ENCODE assay signal across 8 mouse cellular contexts in genomic region chr11:103102725-103103349, GRCm38 (mm10). TPM values are rescaled to one million over a fixed set of nuclear protein-coding genes. Genes with fewer than 3 reads are reported as not detected.
DNase-seq lines count a peak whose midpoint lies in the region; ATAC-seq lines count a peak whose summit lies in the region.

No protein-coding gene starts in this region.

- peaks cover 26% of the 10 kb centered on the region for H3K4me1 ChIP-seq in hindbrain, embryonic 15.5 days (replicated peaks)

- no peaks in the 10 kb centered on the region for H3K9me3 ChIP-seq in hindbrain, embryonic 15.5 days

- no peaks in the 10 kb centered on the region for H3K79me2 ChIP-seq in macrophage (ENCODE audit: inconsistent target)

- peaks cover 28% of the 10 kb centered on the region for H3K27me3 ChIP-seq in hindbrain, embryonic 15.5 days

- WGBS in hindbrain, embryonic 15.5 days = 2% methylated on average over 35 of the region's 35 CpGs
- WGBS in macrophage (ENCODE audit: missing documents) = under 1% methylated on average over 35 of the region's 35 CpGs

- H3K9ac ChIP-seq in hindbrain, embryonic 15.5 days = peak overlapping the region; percentile 44

- DNase-seq in R1 (ENCODE audit: low read depth, low spot score) = peak; percentile 98
- peak; percentile 99 to 100 for DNase-seq in cerebellum, postnatal 25 days
- DNase-seq in frontal cortex, postnatal 25 days (ENCODE audit: low spot score in 2 of 2) = peak; percentile 93 to 96
- peak; percentile 97 for DNase-seq in left cerebral cortex, adult 18-20 months (ENCODE audit: low spot score in 2 of 2)
- peak; percentile 96 for DNase-seq in right cerebral cortex, adult 18-20 months
- DNase-seq in urinary bladder, postnatal 10 days (ENCODE audit: low spot score) = peak; percentile 92

- peak overlapping the region; percentile 55 for H3K4me3 ChIP-seq in hindbrain, embryonic 15.5 days
- H3K4me3 ChIP-seq in macrophage (ENCODE audit: inconsistent target) = peak overlapping the region; percentile 85

- no peaks in the 10 kb centered on the region for H3K36me3 ChIP-seq in hindbrain, embryonic 15.5 days
- no peaks in the 10 kb centered on the region for H3K36me3 ChIP-seq in macrophage (ENCODE audit: inconsistent target)

- H3K4me2 ChIP-seq in hindbrain, embryonic 15.5 days = peak overlapping the region; percentile 89

- ATAC-seq in hindbrain, embryonic 15.5 days (ENCODE audit: low FRiP score, low read depth) = peak; percentile 86

- H3K27ac ChIP-seq in hindbrain, embryonic 15.5 days (replicated peaks) = no peak overlapping the region
- peak overlapping the region; percentile 12; the same call in 1 of the 2 replicates for H3K27ac ChIP-seq in macrophage

RNA-seq across cellular contexts. Expression of gene Acbd4, which starts 1.4 kb away (rescaled TPM):
- 11.1 and 13.3 TPM in 2 replicates for polyA plus RNA-seq in hindbrain, embryonic 15.5 days (2015; fragmentation: Nextera tagmentation; extraction: Ambion mirVana)
- total RNA-seq in left cerebral cortex, adult 18-20 months (2021) = 10 to 100 TPM; 85.2 to 90.4 TPM
- total RNA-seq in macrophage (2018; cell fraction: chromatin; rRNA removed) = 10 to 100 TPM in 19 of 26 experiments, 1 to 10 TPM in 7; 5.0 to 35.6 (median 19.3) TPM
- total RNA-seq in macrophage (2018; cell fraction: cytosol; rRNA removed) = 10 to 100 TPM in 21 of 26 experiments, 1 to 10 TPM in 5; 6.8 to 26.2 (median 14.3) TPM
- total RNA-seq in macrophage (2018; cell fraction: nucleus; rRNA removed) = 10 to 100 TPM in 15 of 26 experiments, 1 to 10 TPM in 11; 4.3 to 28.6 (median 11.3) TPM
- 8.8 to 14.0 TPM (median 10.0 TPM) in 3 replicates for polyA plus RNA-seq in macrophage (2018)

RNA-seq across cellular contexts. Expression of gene Plcd3, which starts 1.4 kb away (rescaled TPM):
- 3.7 and 4.4 TPM in 2 replicates for polyA plus RNA-seq in hindbrain, embryonic 15.5 days (2015; fragmentation: Nextera tagmentation; extraction: Ambion mirVana)
- 10 to 100 TPM; 20.4 to 21.7 TPM for total RNA-seq in left cerebral cortex, adult 18-20 months (2021)
- 1 to 10 TPM in 2 of 26 experiments, under 1 TPM in 12, not detected in 12; 0.24 to 2.5 (median 0.41) TPM for total RNA-seq in macrophage (2018; cell fraction: chromatin; rRNA removed)
- total RNA-seq in macrophage (2018; cell fraction: cytosol; rRNA removed) = under 1 TPM in 15 of 26 experiments, not detected in 11; 0.04 to 0.25 (median 0.09) TPM
- total RNA-seq in macrophage (2018; cell fraction: nucleus; rRNA removed) = 1 to 10 TPM in 1 of 26 experiments, under 1 TPM in 6, not detected in 19; 0.12 to 1.1 (median 0.25) TPM
- 0.07 to 0.21 TPM in 2 of 3 replicates, not detected in the other for polyA plus RNA-seq in macrophage (2018)

RNA-seq across cellular contexts. Expression of gene Hexim1, which starts 13.2 kb away (rescaled TPM):
- 3.7 and 3.9 TPM in 2 replicates for polyA plus RNA-seq in hindbrain, embryonic 15.5 days (2015; fragmentation: Nextera tagmentation; extraction: Ambion mirVana)
- 10 to 100 TPM; 42.6 to 52.8 TPM for total RNA-seq in left cerebral cortex, adult 18-20 months (2021)
- 10 to 100 TPM in 22 of 26 experiments, 1 to 10 TPM in 4; 5.4 to 44.3 (median 19.7) TPM for total RNA-seq in macrophage (2018; cell fraction: chromatin; rRNA removed)
- 10 to 100 TPM; 18.2 to 47.9 (median 36.2) TPM for total RNA-seq in macrophage (2018; cell fraction: cytosol; rRNA removed)
- total RNA-seq in macrophage (2018; cell fraction: nucleus; rRNA removed) = 10 to 100 TPM; 13.7 to 81.3 (median 44.7) TPM
- 18.5 to 31.2 TPM (median 23.4 TPM) in 3 replicates for polyA plus RNA-seq in macrophage (2018)

RNA-seq across cellular contexts. Expression of gene Hexim2, which starts 29.4 kb away (rescaled TPM):
- polyA plus RNA-seq in hindbrain, embryonic 15.5 days (2015; fragmentation: Nextera tagmentation; extraction: Ambion mirVana) = 23.5 and 28.4 TPM in 2 replicates
- 10 to 100 TPM; 16.1 to 16.2 TPM for total RNA-seq in left cerebral cortex, adult 18-20 months (2021)
- total RNA-seq in macrophage (2018; cell fraction: chromatin; rRNA removed) = 10 to 100 TPM in 1 of 26 experiments, 1 to 10 TPM in 25; 2.1 to 11.1 (median 5.4) TPM
- 1 to 10 TPM in 24 of 26 experiments, under 1 TPM in 2; 0.91 to 4.9 (median 2.6) TPM for total RNA-seq in macrophage (2018; cell fraction: cytosol; rRNA removed)
- total RNA-seq in macrophage (2018; cell fraction: nucleus; rRNA removed) = 10 to 100 TPM in 5 of 26 experiments, 1 to 10 TPM in 21; 1.2 to 16.7 (median 6.2) TPM
- 0.98 to 2.8 TPM (median 2.6 TPM) in 3 replicates for polyA plus RNA-seq in macrophage (2018)
